Mouse (Mus musculus) layer of hippocampus, postnatal 14 days (tissue): ENCODE data around the gene Lin28b. TPM values are rescaled to one million over a fixed set of nuclear protein-coding genes. Genes with fewer than 3 reads are reported as not detected.

ENCODE experiments used
- DNase-seq, 2 experiments: peaks; one replicate each; pipeline ENCODE4 v3.0.0; 2021 to 2022; ENCODE audit warnings: low spot score in 2 of 2, mixed read lengths in 1 of 2
- long read RNA-seq, 2 experiments: library from polyadenylated mRNA; stranded (forward); transcript quantifications; one replicate each; pipeline ENCODE4 v2.0.0; 2021
- total RNA-seq, 2 experiments: library from RNA; stranded (reverse); gene quantifications; 2 replicates each; pipeline ENCODE4 v1.2.3; 2021

The Lin28b gene
- 1 to 10 TPM; 1.1 to 1.6 TPM for total RNA-seq
- long read RNA-seq, experiment 1, partial matches to known transcripts = 0 of 1 reads
- long read RNA-seq, experiment 1, other reads (novel, unspliced or antisense) = 1 of 1 reads
- long read RNA-seq, experiment 2 = 0 reads

DNA sequence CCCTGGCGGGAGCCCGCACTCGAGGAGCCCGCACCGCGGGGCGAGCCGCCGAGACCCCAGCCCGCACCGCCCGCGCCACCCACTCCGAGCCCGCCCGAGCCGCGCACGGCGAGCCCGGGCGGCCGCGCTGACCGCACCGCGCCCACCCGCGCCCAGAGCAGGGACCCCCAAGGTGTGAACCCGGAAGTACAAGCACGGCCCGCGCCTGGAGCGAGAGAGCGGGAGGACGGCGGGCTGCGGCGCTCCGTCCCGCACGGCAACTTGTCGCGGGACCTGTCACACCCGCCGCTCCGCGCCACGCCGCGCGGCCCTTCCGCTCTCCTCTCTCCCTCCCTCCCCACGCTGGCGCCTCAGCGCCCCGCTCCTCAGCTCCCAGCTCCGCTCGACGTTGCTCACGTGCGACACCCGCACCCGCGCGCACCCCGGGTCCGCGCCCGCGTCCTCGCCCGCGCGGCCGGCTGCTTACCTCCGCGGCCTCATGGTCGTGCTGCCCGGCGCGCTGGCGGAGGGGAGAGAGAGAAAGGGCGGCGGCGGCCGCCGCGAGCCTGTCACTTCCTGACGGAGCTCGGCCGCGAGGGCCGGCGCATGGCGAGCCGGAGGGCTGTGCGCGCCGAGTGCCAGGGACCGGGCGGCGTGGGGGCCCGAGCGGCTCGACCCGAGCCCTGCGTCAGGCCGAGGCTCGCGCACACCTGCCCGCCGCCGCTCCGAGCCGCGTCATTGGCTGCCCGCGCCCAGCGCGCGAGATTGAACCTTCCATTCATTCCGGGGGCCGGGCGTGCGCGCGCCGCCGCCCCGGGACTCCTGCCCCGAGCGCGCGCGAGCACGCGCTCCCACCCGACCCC is at the start of gene Lin28b:
Lin28b (minus strand) TSS at position 635 of the 842 bp plus-strand sequence.
- DNase-seq = peak in 1 of 2 experiments; percentile 21

DNA sequence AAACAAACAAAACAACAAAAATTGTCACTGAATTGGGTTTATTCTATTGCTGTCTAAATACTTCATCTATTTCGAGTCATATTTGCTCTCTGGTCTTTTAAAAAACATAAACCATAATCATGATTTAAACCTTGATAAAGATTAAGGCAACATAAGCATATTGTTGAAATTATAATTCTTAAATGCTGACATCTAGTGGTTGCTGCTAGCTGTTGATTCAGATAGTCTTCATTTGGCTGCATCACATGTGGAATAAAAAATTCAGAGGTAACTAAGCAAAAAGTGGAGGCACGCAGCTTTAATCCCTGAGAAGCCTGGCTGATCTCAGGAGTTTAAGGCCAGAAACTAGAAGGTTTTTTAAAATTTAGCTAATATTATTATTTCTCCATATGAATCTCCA is 25.6 kb upstream of the Lin28b start:
- no peak for DNase-seq

DNA sequence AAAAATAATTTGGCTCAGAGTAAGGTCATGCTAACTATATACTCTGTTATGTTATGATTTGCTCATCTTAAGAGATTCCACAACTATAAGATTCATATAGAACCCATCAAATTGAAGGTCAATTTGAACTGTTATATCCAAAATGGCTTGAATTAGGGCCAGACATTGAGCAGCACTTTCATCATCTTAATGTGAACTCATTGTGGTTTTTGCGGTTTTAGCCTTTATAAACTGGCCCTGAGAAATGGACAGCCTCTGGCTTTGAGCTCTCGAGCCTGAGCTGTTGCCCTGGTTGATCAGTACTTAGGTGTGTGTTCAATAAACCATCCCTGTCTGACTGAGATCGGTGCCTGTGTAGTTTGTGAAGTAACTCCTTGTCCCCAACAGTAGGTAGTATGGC is 24.5 kb upstream of the Lin28b start:
- DNase-seq = no peak

- no peak for DNase-seq
Measured at GRCm38 (mm10) chr10:45500259-45500658, 14.1 kb upstream of the Lin28b start.

DNA sequence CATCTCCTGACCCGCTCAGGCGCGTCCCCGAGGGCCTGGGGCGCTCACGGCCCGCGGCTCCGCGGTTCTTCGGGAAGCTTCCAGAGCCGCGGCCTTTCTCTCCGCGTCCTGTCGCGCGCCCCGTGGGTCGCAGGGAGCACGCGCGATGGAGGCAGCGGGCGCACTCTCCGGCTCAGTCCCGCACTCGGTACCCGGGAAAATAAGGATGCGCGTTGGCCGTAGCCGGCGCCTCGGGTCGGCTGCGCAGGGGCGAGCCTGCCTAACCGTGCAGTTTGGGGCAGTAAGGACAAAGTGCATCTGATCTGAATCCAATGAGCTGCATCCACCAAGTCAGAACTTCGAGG is 380 bp upstream of the Lin28b start:
- no peak for DNase-seq

GRCm38 (mm10) chr10:45485226-45485760 is 902 bp downstream of the Lin28b start:
- DNase-seq = no peak

GRCm38 (mm10) chr10:45483210-45483609 is 3.0 kb downstream of the Lin28b start:
- no peak for DNase-seq

- DNase-seq = no peak
Measured at GRCm38 (mm10) chr10:45473663-45474333, 12.4 kb downstream of the Lin28b start.

GRCm38 (mm10) chr10:45473143-45473484 is 13.1 kb downstream of the Lin28b start:
- DNase-seq = no peak

GRCm38 (mm10) chr10:45472431-45473142 is 13.6 kb downstream of the Lin28b start:
- no peak for DNase-seq

DNA sequence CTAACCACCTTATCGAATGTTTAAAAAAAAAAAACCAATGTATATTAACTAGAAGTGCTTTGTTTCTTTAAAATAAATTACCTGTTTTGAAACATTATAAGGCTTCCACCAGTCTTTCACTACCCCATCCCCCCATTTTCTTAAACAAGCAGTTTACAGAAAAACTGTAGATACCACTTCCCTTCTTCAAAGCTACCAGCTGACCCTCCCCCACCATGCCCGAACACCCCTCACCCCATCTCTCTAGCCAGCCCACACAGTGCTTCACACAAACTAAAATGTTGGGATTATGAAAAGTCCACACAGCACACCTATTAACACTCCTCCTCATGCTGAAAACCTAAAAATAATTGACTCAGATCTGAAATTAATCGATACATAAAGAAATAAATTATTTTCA is 14.9 kb downstream of the Lin28b start:
- DNase-seq = no peak

DNA sequence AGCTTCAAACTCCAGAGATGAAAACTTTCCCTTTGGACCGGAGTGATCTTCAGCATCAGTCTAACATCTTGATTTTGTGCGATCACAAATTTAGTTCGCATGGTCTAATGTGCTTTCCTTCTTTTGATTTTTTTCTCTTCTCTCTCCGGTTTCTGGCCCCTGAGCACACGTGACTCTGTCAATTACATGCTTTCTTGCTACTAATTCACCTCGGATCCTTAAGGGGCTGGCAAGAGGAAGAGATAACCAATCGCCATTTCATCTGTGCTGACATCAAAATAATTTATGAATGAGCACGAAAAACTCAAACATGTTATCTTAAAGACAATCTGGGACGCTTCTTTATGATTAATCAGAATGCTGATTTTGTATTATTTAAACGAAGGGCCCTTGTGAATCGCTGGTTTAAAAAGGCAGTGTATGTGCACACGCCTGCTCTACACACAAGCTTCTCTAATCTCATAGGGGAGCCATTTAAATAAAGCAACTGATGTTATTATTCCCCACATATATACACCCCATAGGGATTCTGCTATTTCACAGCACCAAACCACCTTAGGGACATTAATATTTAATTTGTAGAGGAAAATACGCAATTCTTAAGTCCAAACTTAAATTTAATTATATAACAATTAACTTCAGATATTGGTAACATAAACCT is 16.0 kb downstream of the Lin28b start:
- no peak for DNase-seq

GRCm38 (mm10) chr10:45469027-45469996 is 16.9 kb downstream of the Lin28b start:
- DNase-seq = no peak

- no peak for DNase-seq
Measured at GRCm38 (mm10) chr10:45468180-45468915, 17.8 kb downstream of the Lin28b start.

DNA sequence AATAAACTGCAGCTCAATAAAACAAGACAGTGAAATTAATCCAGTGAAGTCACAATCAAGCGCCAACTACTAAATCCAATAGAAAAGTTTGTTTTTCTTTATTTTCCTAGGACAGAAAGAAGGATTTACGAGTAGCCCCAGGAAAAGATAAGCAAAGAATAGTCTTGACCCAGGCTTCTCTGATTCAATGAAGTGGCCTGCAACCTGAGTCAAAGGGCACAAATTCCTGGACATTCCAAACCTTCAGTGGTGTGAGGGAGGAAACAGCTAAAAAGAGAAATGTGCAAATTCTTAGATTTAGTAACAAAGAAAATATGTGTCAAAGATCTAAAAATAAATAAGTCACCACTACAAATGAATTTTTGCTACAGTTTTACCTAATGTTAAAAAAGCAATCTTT is 27.6 kb downstream of the Lin28b start:
- DNase-seq = no peak

GRCm38 (mm10) chr10:45458074-45458473 is 28.1 kb downstream of the Lin28b start:
- DNase-seq = no peak

DNA sequence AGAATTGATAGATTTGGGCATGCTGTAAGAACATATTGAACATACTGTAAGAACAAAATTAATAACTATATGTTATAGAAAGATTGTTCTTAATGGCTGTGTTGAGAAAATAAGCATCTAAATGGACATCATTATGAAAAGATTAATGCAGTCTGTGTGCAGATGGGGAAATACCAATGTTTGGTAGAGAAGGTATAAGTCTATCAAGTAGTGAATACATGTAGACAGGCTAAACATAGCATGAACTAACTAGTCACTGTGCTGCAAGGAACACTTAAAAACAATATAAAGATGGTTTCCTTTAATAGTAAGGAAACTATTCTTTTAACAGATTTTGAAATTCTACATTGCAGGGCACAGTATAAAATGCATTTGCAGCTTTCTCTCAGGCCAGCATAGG is 39.6 kb downstream of the Lin28b start:
- no peak for DNase-seq

GRCm38 (mm10) chr10:45446215-45446614 is 40.0 kb downstream of the Lin28b start:
- DNase-seq = no peak

DNA sequence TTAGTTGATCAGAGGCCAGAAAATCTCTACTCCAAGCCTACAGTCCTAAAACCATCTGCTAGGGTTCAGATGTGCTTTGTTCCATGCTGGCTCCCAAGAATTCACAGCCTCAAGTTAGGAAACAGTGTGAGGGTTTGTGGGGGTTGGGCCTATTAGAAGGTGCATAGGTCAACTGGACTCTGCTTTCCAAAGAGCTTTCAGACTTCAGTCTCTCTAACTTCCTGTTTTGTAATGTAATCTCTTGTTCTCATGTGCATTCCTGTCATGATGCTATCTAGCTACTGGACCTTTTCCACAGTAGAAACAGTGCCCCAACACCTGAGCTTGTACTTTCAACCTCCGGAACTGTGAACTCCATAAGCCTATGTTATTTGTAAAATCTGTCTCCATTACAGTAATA is 63.8 kb downstream of the Lin28b start:
- no peak for DNase-seq
